Mouse (Mus musculus): ENCODE measurements at regions not wholly inside any gene's neighbourhood (a gene's known extent, or its start where the extent isn't known, plus 50 kb on each side); places are given as distances from the start of the nearest gene placed in this dataset.

DNA sequence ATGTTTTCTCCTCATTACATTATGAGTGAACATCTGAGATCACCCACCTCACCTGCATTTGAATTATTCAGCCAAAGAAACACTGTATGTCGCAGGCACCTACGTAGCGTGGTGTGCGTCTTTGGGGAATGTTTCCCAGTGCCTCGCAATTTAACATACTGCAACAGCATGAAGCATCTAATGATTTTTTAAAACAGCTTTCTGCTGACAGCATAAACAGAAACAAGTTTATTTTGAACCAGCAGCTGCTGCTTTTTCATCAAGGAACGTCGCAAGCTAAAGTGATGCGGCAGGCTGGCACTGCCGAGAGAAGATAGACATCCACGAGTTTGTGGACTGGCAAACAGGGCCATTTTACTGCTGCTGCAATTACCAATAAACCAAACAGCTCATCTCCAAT lies 950.7 kb downstream of the Rps29 start:
- TF ChIP-seq MAFK (IDR thresholded peaks at IDR 0.05; ENCODE audit: insufficient read depth, low read depth, low read length): no peak
- no peak for TF ChIP-seq ZC3H11A (IDR thresholded peaks at IDR 0.05; ENCODE audit: borderline replicate concordance, low read depth, low read length)
- no peak for TF ChIP-seq HCFC1 (IDR thresholded peaks at IDR 0.05; ENCODE audit: borderline replicate concordance, insufficient read depth, low read length)
- no peak for TF ChIP-seq ZNF384 (IDR thresholded peaks at IDR 0.05; ENCODE audit: low read depth, low read length)
- no peak for TF ChIP-seq CHD2 (IDR thresholded peaks at IDR 0.05; ENCODE audit: low read depth, low read length)

All from ES-E14 (cell line).